Mouse (Mus musculus) bone marrow macrophage, adult 2 months (primary cell): ENCODE results near the gene Rad51b.
"Not testable (repeated sequence)": the region's sequence is repeated elsewhere in the genome, so short reads cannot be mapped to it uniquely, and the experiment has no call there.

Source experiments
- CTCF ChIP-seq: IDR thresholded peaks from 2 replicates; pipeline ENCODE4 v1.5.1; 2012; ENCODE audit warnings: low read depth, mild to moderate bottlenecking, low read length, moderate library complexity
- POLR2A ChIP-seq: IDR thresholded peaks from 2 replicates; pipeline ENCODE4 v1.6.1; 2012; ENCODE audit warnings: mild to moderate bottlenecking, low read depth, low read length, borderline replicate concordance

DNA sequence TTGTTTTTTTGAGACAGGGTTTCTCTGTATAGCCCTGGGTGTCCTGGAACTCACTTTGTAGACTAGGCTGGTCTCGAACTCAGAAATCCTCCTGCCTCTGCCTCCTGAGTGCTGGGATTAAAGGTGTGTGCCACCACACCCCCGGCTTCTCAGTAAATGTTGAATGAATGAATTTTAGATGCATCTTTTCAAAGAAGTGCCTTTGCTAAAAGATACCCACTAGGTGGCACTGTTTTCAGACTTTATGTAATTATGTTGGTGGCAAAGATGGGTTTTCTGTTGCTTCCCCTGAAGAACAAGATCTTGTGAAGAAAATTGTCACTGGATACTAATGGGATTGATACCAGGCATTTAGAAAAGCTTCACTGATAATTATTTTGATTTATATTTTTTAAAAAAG lies 25.5 kb downstream of the Rad51b start:
- TF ChIP-seq CTCF: 0 out of 2 replicates have a peak, but pooled peaks have one; percentile 10
- not testable (repeated sequence) for TF ChIP-seq POLR2A
